Mouse (Mus musculus) adrenal gland, adult (tissue): Measurements from ENCODE around the gene Mycbp2.

ENCODE experiments used
- DNase-seq, 2 experiments: peaks; one replicate each; pipeline ENCODE4 v3.0.0; 2022 to 2023; ENCODE audit warnings: low spot score in 1 of 2; ENCODE audit not compliant: inconsistent age in 2 of 2

The Mycbp2 gene

DNA sequence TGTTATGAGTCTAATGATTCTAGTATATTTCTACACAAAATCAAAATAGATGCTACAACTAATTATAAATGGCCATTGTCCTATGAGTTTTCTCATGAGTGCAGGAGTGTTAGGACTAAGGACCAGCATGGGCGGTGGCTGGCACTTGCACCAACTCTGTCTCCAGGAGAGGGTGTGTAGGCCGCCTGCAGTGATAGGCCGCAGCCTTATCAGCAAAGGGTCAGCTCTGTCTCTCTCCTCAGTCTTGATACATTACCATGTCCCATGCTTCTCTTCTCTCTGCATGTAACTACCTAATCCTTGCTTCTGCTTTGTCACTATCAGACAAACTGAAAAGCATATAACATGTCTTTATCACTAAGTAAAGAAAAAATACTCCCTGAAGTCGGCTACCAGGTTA is 69.9 kb downstream of the Mycbp2 start:
- no peak for DNase-seq

DNA sequence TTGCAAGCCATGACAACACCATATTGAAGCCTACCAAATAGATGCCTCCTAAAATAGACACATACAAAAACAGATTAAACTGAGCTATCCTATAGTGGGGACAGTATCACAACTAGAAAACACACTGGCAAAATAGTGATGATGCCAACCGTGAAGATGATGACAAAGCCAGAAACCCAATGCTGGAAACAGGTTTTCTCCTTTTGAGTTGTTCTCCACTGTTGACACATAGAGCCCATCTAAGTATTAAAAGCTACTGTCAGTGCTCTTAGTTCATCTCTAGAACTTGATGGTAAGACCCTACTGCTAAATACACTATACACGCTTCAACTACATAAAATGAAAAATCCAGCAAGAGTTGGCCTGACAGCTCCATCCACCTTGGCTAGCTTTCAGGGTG is 86.2 kb downstream of the Mycbp2 start:
- no peak for DNase-seq

DNA sequence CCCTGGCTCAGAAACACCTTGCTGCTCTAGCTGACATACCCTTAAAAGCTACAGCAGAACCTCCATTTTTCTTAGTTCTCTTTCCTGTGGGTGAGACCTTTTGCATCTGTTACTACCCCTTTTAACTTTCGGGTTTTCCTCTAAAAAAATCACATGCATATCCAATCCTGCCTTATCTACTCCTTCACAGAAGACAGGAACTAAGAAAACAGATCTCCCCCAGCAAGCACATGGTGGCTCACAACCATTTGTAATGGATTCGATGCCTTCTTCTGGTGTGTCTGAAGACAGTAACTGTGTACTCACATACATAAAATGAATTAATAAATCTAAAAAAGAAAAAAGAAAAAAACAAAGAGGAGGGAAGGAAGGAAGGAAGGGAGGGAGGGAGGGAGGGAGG is 87.9 kb downstream of the Mycbp2 start:
- no peak for DNase-seq

DNA sequence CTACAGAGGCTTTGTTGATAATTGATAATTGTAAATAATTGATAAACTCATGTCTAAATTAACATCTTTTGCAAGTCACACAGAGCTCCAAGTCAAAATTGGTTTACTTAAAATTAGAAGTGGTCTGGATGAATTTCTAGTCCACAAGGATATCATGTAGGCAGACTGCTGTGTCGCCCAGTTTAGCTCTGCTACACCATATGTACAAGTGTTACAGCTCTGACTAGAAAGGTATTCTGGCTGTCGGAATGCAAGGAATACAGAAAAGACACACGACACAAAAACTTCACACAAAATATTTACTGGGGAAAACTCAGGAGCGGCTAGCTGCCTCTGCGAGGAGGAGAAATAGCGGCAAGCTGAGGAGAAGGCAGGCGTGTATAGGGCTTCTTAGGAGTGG is 89.7 kb downstream of the Mycbp2 start:
- DNase-seq, result no peak

DNA sequence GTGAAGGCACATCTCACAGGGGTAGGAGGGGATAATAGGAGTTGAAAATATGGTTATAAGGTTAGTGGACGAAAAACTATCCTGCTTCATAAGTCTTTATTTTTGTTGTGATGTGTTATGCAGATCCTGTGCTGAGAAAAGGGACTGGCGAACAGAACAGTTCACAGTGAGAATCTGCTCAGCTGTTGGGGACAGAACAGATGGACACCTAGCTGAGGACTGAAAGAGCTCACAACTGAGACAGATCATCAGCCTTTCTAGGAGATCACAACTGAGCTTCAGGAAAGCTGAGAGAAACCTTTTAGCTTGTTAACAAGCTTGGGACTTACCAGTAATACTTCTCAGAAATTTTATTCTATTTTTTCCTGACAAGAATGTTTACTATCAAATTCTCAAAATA is 92.3 kb downstream of the Mycbp2 start:
- no peak for DNase-seq

DNA sequence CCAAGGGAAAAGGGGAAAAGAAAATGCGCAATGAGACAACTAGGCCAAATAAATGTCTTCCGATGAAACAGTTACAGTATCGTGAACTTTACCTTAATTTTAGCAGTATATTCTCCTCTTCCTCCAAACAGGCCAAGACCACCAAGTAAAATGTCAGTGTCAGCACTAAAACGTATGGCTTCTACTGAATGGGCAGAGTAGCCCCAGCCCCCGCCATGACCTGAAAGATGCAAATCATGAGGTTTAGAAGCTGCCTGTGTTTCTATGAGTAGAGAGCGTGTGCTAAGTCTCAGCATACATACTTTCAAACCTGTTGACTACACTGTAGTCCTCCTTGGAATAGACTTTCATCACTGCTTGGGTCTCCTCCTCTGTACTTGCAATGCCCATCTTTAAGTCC is 104.6 kb downstream of the Mycbp2 start:
- no peak for DNase-seq

DNA sequence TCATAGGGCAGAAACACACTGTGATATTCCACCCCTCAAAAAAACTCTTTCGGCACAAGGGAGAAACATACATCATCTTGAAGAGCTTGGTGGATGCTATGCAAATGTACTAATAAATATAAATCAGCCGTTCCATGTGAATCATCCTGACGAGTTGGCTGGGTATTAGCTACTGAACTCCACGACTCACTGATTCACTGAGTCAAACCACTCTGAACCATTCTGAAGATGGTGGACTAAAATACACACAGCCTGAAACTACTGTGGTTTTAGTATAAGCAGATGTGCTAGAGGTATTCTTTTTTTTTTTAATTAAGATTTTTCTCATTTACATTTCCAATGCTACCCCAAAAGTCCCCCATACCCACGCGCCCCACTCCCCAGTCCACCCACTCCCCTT is 111.8 kb downstream of the Mycbp2 start:
- DNase-seq, result no peak

DNA sequence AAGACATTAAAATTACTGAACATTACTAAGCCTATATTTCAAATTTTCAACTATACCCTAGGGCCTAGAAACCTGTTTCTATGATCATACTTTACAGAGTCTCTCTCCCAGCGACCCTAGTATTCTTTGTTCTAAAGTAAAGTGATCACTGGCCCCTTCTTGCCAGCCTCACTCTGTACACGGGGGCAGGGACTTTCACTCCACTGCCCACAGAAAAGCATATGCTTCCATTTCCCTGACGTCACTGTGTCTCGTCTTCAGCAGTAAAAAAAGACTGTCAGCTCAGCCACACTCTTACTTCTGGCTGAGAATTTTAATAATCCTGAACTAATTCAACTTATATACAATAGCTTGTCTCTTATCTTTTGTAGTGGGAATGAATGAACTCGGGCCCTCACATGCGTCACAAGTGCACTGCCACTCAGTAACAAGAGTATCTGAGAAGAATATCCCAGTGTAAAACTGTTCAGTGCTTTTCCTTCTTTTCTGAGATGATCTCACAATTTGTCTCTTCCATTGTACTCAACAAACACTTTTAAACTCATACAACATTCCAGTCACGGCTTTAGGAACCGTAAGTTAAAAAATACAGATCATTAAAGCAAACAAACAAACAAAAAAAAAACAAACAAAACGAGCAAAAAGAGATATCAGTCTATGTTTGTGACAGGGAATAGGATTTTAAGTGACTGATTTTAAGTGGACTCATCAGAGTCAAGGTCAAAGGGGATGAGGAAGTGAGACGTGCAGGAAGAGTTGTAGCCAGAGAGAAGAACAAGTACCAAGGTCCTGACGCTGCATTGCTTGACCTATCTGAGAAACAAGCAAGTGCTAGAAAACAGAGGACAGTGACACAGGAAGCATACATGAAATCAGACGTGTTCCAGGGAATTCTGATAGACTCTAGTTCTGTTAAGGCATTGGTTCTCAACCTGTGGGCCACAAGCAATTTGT is 112.7 kb downstream of the Mycbp2 start:
- no peak for DNase-seq

DNA sequence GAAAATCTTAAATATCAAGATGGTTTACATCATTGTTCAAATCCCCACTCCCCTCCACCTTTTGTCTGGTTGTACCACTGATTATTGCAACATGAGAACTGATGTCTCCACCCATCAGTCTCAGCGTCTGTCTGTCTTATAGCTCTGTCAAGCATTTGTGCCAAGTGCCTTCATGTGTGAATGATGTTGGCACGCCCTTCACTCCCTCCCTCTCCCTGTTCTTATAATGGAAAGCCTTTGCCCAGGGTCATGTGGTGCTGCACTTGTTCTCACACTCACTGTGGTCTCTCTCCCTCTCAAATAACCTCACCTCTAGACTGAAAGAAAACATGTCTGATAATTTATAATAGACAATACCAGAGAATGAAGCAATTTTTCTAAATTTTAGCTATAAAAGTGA is 124.3 kb downstream of the Mycbp2 start:
- no peak for DNase-seq

DNA sequence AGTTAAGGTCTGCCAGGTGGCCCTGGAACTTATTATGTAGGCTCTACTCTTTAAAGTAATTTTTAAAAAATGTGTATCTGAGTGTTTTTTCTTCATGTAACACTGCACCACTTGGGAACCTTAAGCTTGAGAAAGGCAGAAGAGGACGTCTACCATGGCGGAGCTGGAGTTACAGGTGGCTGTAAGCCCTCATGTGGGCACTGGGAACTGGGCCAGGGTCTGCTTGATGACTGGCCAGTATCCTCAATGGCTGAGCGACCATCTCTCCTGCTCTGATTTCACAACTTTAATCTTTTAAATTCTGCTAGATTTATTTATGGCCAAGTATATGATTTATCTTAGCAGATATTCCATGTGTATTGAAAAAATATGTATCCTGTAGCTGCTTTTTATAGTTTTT is 124.9 kb downstream of the Mycbp2 start:
- DNase-seq, result no peak

DNA sequence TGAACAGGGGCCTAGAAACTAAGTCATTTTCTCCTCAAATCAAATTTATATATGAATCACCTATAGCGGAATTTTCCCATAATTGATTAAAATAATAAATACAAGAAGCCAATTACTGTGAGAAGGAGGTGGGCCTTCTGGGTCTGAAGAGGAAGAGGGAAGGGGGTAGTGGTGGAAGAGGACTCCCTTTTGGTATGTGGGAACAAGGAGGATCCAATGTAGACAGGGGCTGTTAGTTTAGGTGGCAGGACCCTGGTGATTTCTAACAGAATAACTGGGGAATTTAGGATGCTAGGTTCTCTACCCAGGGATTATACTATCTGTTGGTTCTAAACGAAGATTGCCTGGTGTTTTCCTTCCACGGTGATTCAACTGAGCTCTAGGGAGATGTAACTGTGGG is 130.3 kb downstream of the Mycbp2 start:
- no peak for DNase-seq

DNA sequence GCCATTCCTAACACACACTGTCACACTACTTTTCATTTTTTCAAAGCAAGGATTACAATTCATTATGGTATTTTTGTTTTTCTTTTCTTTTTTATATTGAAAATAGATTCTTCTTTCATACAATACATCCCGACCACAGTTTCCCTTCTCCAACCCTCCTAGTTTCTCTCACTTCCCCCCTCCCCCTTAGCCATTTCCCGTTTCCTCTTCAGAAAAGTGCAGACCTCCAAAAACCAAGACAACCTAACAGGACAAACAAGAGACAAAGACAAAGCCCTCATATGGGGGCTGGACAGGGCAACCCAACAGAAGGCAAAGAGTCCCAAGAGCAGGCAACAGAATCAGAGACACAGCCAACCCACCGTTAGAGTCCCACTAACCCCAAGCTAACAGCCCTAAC is 160.0 kb downstream of the Mycbp2 start:
- no peak for DNase-seq

DNA sequence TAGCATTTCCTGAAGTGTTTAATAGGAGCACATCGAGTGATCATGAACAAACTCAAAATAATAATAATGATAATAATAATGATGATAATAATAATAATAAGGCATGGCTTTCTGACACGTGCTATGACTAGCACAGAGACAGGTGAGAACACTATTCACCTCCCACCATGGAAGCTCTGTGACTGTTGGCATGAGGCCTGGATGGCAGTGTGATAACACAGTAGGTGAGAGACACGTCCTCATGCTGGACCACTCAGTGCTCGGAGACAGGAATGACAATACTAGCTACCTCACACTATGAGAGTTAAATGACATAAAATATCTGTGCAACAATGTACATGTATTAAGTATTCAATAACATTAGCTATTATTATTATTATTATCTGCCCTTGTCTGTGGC is 160.5 kb downstream of the Mycbp2 start:
- DNase-seq, result no peak

DNA sequence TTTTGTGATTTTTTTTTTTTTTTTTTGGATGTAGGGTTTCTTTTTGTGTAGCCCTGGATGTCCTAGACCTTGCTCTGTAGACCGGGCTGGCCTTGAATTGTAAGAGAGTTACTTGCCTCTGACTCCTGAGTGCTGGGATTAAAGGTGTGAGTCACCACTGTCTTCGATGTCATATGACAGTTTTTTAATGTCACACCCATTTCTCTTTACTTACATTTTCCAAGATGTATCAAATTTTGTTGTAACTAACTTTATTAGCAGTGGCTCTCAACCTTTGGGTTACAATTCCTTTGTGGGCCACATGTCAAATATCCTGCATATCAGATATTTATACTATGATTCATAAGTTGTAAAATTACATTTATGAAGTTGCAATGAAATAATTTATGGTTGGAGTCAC is 166.5 kb downstream of the Mycbp2 start:
- peak; percentile 17 to 64 for DNase-seq

DNA sequence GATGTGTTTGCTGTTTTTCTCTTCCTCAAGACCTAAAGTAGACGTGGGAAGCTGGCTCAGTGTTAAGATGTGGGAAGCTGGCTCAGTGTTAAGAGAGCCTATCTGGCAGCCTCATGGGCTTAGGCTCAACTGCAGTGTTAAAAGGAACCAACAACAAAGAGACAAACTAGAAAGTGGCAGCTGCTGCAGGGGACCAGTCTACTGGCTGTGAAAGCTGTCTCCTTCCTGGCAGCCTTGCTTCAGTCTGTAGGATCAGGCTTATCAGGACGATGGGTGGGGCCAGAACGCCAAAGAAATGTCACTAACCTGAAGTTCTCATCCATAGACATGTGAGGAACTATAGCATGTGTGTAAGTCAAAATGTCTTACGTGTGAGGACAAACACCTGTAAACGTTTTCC is 183.7 kb downstream of the Mycbp2 start:
- DNase-seq, result no peak

DNA sequence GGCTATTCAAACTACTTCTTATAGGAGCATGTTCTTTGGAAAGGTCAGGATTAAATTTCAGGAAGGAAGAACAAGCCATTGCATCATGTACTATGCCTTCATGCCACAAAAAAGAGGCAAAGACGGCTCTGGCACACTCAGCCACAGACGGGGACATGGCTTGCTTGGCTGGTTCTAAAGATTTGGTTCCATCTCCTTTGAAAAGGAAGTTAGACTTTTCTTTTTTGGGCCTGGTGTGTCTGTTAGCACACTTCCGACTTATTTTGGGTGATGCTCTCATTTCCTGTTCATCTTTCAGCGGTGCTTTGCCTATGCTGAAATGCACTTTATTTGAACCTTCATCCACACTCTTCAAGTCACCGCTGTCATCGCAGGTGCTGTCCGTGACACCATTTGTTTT is 190.9 kb downstream of the Mycbp2 start:
- no peak for DNase-seq

DNA sequence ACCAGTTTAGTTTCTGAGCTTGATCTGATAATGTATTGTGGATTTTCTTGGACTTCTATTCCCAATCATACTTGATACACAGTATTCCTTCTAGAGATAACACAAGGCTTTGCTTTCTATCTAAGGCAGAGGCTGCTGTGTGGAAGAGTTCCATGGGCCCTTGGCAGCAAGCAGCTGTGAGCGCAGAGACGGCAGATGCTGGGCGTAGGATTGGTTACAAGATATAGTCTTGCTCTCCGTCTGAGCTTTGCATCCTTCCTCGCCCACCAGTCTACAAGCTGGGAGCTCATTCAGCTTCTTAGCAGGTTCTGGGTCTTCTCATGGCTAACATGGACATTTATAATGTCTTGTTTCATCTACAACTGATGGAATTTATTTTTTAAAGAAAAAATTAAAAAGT is 196.5 kb downstream of the Mycbp2 start:
- DNase-seq, result no peak

DNA sequence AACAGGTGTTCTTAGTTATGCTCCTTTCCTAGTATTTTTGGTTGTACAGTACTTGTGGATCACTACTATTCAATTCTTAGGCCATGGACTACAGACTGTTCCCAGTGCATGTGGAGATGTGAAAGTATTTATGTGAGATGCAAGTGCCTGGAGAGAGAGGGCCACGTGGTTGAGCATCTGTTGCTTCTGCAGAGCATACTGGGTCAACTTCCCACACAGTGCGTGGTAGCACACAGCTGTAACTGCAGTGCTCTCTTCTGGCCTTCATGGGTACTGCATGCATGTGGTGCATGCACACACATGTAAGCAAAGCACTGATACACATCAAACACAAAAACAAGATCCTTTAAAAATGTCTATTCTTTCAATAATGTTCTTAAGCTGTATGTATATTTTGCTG is 214.6 kb downstream of the Mycbp2 start:
- peak; percentile 21 to 44 for DNase-seq

DNA sequence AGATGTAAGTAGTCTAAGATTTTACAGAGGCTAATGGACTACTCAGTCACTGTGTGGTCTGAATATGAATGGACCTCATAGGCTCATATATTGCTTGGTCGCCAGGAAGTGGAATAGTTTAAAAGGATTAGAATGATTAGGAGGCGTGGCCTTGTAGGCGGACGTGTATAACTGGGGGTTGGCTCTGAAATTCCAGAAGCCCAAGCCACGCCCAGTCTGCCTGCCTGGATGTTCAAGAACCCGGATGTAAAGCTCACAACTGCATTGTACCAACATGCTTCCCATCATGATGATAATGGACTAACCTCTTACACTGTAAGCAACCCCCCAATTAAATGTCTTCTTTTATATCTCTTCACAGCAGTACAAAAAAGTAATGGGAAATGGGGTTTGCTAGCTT is 220.9 kb downstream of the Mycbp2 start:
- no peak for DNase-seq

DNA sequence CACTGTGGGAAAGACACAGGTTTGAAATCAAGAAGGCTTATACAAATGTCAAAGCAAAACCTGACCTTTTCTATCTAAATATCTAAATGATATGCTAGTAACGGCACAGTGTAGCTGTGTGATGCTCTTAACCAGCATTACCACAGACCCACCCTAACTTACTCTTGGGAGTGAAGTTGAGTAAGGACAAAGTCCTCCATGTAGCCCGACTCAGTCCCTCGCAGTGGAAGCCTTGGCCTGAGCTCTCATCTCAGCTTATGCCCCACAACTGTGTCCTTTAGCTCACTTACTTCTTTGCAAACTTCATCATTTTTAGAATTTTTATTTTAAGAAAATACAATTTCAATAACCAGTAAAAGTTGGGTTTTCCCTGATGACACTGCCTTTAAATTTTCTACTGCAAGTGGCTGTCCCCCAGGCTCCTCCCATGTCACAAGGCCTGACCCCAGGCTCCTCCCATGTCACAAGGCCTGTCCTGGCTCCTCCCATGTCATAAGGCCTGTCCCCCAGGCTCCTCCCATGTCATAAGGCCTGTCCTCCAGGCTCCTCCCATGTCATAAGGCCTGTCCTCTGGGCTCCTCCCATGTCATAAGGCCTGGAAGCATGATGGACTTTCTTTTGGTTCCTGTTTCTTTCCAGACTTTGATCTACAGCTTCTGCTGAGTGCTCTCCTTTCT is 231.5 kb downstream of the Mycbp2 start:
- DNase-seq, result no peak

DNA sequence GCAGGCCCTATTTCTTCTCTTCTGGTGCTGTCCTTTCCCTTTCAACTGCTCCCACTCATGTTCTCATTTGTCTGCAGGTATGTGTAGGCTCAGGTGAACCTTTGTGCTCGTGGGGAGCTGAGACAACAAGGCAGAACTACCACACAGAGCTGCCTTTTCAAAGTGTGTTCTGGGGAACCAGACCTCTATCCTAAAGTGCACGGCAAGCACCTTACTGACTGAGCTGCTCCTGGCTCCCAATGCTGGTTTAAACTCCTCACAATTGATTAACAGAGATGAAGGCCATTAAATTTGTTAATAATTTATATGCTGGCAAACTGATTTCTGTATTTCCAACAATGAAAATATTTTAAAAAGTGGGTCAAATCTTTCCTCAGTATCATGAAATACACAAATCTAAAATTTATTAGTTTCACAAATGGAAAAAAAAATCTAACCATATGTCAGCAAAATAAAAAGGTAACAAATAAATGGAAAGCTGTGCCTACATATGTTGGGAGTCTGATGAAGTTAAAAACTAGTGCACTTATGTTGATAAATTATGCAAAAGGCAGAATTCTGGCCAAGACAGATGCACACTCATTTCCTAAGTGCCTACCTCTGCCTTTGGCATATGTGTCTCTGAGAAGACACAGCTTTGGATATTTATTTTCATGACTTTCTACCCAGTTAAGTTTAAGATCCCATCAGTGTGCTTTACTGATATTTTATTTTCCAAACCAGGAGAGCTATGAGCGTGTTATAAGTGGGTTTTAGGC is 233.8 kb downstream of the Mycbp2 start:
- DNase-seq, result no peak

DNA sequence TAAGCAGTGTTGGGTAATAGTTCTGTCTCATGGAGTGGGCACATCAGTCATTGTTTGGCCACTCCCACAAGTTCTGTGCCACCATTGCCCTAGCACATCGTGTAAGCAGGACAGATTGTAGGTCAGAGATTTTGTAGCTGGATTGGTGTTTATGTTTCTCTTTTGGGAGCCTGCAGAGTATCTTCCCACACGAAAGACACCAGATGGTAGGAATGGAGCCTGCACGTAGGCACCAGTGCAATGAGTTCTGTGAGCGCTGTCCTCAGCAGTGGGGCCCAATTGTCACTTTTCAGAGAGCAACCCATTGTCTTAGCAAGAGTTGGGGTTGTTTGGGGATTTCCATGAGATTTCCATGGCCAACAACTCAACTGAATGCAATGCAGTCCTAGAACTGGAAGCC is 236.6 kb downstream of the Mycbp2 start:
- DNase-seq, result no peak
